Mouse (Mus musculus) CD8-positive naive resting alpha-beta T cell, adult 57 days (primary cell): ENCODE data around the gene Zfp869. TPM values are rescaled to one million over a fixed set of nuclear protein-coding genes. Genes with fewer than 3 reads are reported as not detected.

Source experiments
- total RNA-seq: library from RNA; stranded (reverse); gene quantifications from one replicate; pipeline ENCODE4 v1.2.4, GENCODE M21; 2023

Gene Zfp869
- total RNA-seq = 81.4 TPM

GRCm38 (mm10) chr8:69710624-69711023 lies at the start of gene Zfp869:
Zfp869 (minus strand) TSS chr8:69710724.

GRCm38 (mm10) chr8:69749544-69750454 lies 39.3 kb upstream of the Zfp869 start, which contains the start of gene Zfp963:
Zfp963 (minus strand) TSS chr8:69749970.

Other genes starting within 250 kb of the Zfp869 start
- gene Gm7697, start 187.7 kb downstream of the Zfp869 start, total RNA-seq = not detected
- 79.1 TPM for gene Zfp868, start 85.2 kb downstream of the Zfp869 start, total RNA-seq
- gene Zfp964, start 56.2 kb downstream of the Zfp869 start, total RNA-seq = 0.58 TPM
- 4.0 TPM for gene Zfp963, start 39.2 kb upstream of the Zfp869 start, total RNA-seq
- gene Gm20422, start 64.2 kb upstream of the Zfp869 start, total RNA-seq = 1.7 TPM
- gene Atp13a1, start 80.4 kb upstream of the Zfp869 start, total RNA-seq = 66.7 TPM
- gene Zfp866, start 80.5 kb upstream of the Zfp869 start, total RNA-seq = 32.3 TPM
- 220 TPM for gene Gmip, start 98.0 kb upstream of the Zfp869 start, total RNA-seq
- gene Lpar2, start 111.7 kb upstream of the Zfp869 start, total RNA-seq = 2.7 TPM
- gene Pbx4, start 121.8 kb upstream of the Zfp869 start, total RNA-seq = 4.5 TPM
- gene Cilp2, start 177.0 kb upstream of the Zfp869 start, total RNA-seq = not detected
- gene Tssk6, start 191.5 kb upstream of the Zfp869 start, total RNA-seq = 0.52 TPM
- 54.0 TPM for gene Ndufa13, start 191.8 kb upstream of the Zfp869 start, total RNA-seq
- not detected for gene Yjefn3, start 192.0 kb upstream of the Zfp869 start, total RNA-seq